Comparison of ENCODE assay signal across 13 mouse cellular contexts in genomic region chr10:92163851-92164647, GRCm38 (mm10).
DNase-seq lines count a peak whose midpoint lies in the region; ATAC-seq and TF ChIP-seq lines count a peak whose summit lies in the region.
"Had no signal": no experiment of that assay in that cellular context is flagged by ENCODE, and none has a peak within 500 bp of the region (broad histone marks: within the 10 kb centered on the region; RNA-seq: fewer than 3 reads in every experiment).

No protein-coding gene starts in this region.

- no peaks in the 10 kb centered on the region for H3K4me1 ChIP-seq in cortical plate, adult 2 months (ENCODE audit: control insufficient read depth, insufficient read depth, low read length)
- H3K4me1 ChIP-seq in forebrain, postnatal 0 days (ENCODE audit: insufficient read depth), result no peaks in the 10 kb centered on the region
- peaks cover 29% of the 10 kb centered on the region for H3K4me1 ChIP-seq in midbrain, embryonic 12.5 days

- peaks cover 4% of the 10 kb centered on the region; the same call in 1 of the 2 replicates for H3K27me3 ChIP-seq in forebrain, postnatal 0 days (ENCODE audit: insufficient read depth, low read length)
- peaks cover 17% of the 10 kb centered on the region for H3K27me3 ChIP-seq in midbrain, embryonic 12.5 days
- H3K27me3 ChIP-seq: stomach, embryonic 15.5 days had no signal

- peak overlapping the region; percentile 63 for H3K4me2 ChIP-seq in forebrain, postnatal 0 days (ENCODE audit: low read depth)
- peak overlapping the region; percentile 62 for H3K4me2 ChIP-seq in midbrain, embryonic 12.5 days (replicated peaks)

- no peak for TF ChIP-seq POLR2A in cortical plate, adult 2 months (IDR thresholded peaks at IDR 0.05; ENCODE audit: extremely low read depth, insufficient read depth, low read length)

- 15% methylated on average over 12 of the region's 12 CpGs for WGBS in forebrain, postnatal 0 days
- 16% methylated on average over 12 of the region's 12 CpGs for WGBS in midbrain, embryonic 12.5 days

- H3K4me3 ChIP-seq in cortical plate, adult 2 months (ENCODE audit: insufficient read depth, low read length), result peak overlapping the region; percentile 43
- peak overlapping the region; percentile 49 for H3K4me3 ChIP-seq in forebrain, postnatal 0 days (ENCODE audit: low read depth, low read length)
- peak overlapping the region; percentile 61 for H3K4me3 ChIP-seq in midbrain, embryonic 12.5 days
- H3K4me3 ChIP-seq: stomach, embryonic 15.5 days had no signal

- TF ChIP-seq CTCF in cortical plate, adult 2 months (IDR thresholded peaks at IDR 0.05; ENCODE audit: extremely low read depth, insufficient read depth, low read length), result no peak
- no peak for TF ChIP-seq CTCF in forebrain, postnatal 0 days (IDR thresholded peaks at IDR 0.05; ENCODE audit: low read depth)

- H3K27ac ChIP-seq in cortical plate, adult 2 months (ENCODE audit: insufficient read depth, low read length), result no peak overlapping the region
- H3K27ac ChIP-seq in forebrain, postnatal 0 days (ENCODE audit: low read depth, low read length), result peak overlapping the region; percentile 62; the same call in 1 of the 2 replicates
- H3K27ac ChIP-seq in midbrain, embryonic 12.5 days (replicated peaks), result peak overlapping the region; percentile 97
- H3K27ac ChIP-seq: stomach, embryonic 15.5 days had no signal

- peak; percentile 8 for DNase-seq in embryo, embryonic 9.5 days (ENCODE audit: extremely low spot score)
- DNase-seq in embryo, embryonic 10 days (ENCODE audit: low spot score), result no peak
- DNase-seq in forebrain, postnatal 0 days, result peak; percentile 50
- DNase-seq in adrenal gland, adult 2 months, result no peak
- DNase-seq in frontal cortex, postnatal 36 days (ENCODE audit: low spot score in 2 of 2), result no peak
- no peak for DNase-seq in gastrocnemius, adult 8-10 months (ENCODE audit: low spot score in 2 of 2)
- DNase-seq: adrenal gland, postnatal 36 days; B cell, adult 2 months; cerebellum, adult 9-11 months; layer of hippocampus, postnatal 36 days had no signal

- no peaks in the 10 kb centered on the region for H3K36me3 ChIP-seq in forebrain, postnatal 0 days (ENCODE audit: insufficient read depth)
- no peaks in the 10 kb centered on the region for H3K36me3 ChIP-seq in midbrain, embryonic 12.5 days
- H3K36me3 ChIP-seq: stomach, embryonic 15.5 days had no signal

- H3K9me3 ChIP-seq in forebrain, postnatal 0 days (ENCODE audit: low read length), result no peaks in the 10 kb centered on the region
- no peaks in the 10 kb centered on the region for H3K9me3 ChIP-seq in midbrain, embryonic 12.5 days
- H3K9me3 ChIP-seq: stomach, embryonic 15.5 days had no signal

- peak overlapping the region; percentile 49 for H3K9ac ChIP-seq in forebrain, postnatal 0 days
- peak overlapping the region; percentile 83 for H3K9ac ChIP-seq in midbrain, embryonic 12.5 days (replicated peaks)
- H3K9ac ChIP-seq: stomach, embryonic 15.5 days had no signal

- ATAC-seq in forebrain, postnatal 0 days, result no peak
- no peak for ATAC-seq in midbrain, embryonic 12.5 days (ENCODE audit: low FRiP score, low read depth)

Comparison
In these comparisons a context has a peak if more than half of its experiments do, and no peak if none do; other contexts are left out.
1. DNase-seq: peak in embryo, embryonic 9.5 days (single experiment) and forebrain, postnatal 0 days (single experiment); none in embryo, embryonic 10 days (single experiment), adrenal gland, adult 2 months (single experiment), frontal cortex, postnatal 36 days (0 of 2) and gastrocnemius, adult 8-10 months (0 of 2).
2. Peak in every context shown above with its lines, with median percentiles within 50 percentile points of each other: H3K4me3 ChIP-seq.